Mouse (Mus musculus) heart, embryonic 11.5 days (tissue): ENCODE results near the gene Sertad4. TPM values are rescaled to one million over a fixed set of nuclear protein-coding genes. Genes with fewer than 3 reads are reported as not detected.
A peak's percentile ranks its signal among the peaks of the same experiment; 100 is the strongest.

Source experiments
- ATAC-seq: fragments of 200-750 bp; cut with Nextera tagmentation; replicated peaks from 2 replicates; pipeline ENCODE4 v1.8.0; 2017; ENCODE audit warnings: moderate library complexity; ENCODE audit not compliant: insufficient number of reproducible peaks, low FRiP score, low TSS enrichment
- H3K27ac ChIP-seq: fragments of 300-500 bp; sonication (generic); 2 replicates; pipeline ENCODE4 v1.5.1; 2014; ENCODE audit warnings: mild to moderate bottlenecking, low read depth, low read length
- H3K27me3 ChIP-seq: fragments of 300-500 bp; sonication (generic); 2 replicates; pipeline ENCODE4 v1.6.1; 2014; ENCODE audit warnings: mild to moderate bottlenecking, low read length, mixed read lengths; ENCODE audit not compliant: control insufficient read depth, insufficient read depth
- H3K36me3 ChIP-seq: fragments of 300-500 bp; sonication (generic); 2 replicates; pipeline ENCODE4 v1.6.1; 2014; ENCODE audit warnings: mild to moderate bottlenecking, low read length, moderate library complexity, mixed read lengths; ENCODE audit not compliant: control insufficient read depth, insufficient read depth
- H3K4me1 ChIP-seq: fragments of 300-500 bp; sonication (generic); 2 replicates; pipeline ENCODE4 v1.6.1; 2014; ENCODE audit warnings: low read length; ENCODE audit not compliant: control insufficient read depth, insufficient read depth
- H3K4me2 ChIP-seq: fragments of 300-500 bp; sonication (generic); 2 replicates; pipeline ENCODE4 v1.6.1; 2014; ENCODE audit warnings: mild to moderate bottlenecking, moderate library complexity
- H3K4me3 ChIP-seq: fragments of 300-500 bp; sonication (generic); 2 replicates; pipeline ENCODE4 v1.5.1; 2014; ENCODE audit warnings: low read depth, low read length
- H3K9ac ChIP-seq: fragments of 300-500 bp; sonication (generic); 2 replicates; pipeline ENCODE4 v1.6.1; 2014; ENCODE audit warnings: mild to moderate bottlenecking, low read depth, low read length, moderate library complexity
- H3K9me3 ChIP-seq: fragments of 300-500 bp; sonication (generic); replicated peaks from 2 replicates; pipeline ENCODE4 v1.6.1; 2016; ENCODE audit warnings: low read length; ENCODE audit not compliant: control insufficient read depth
- WGBS: fragments of 180-500 bp; shearing (Covaris S2); extraction: QIAGEN DNeasy Blood & Tissue Kit; methylation state at CpG from one replicate; pipeline ENCODE4 v1.1.7; 2014; ENCODE audit not compliant: insufficient replicate concordance; 5-methylcytosine and 5-hydroxymethylcytosine counted together
- polyA plus RNA-seq: library from polyadenylated mRNA; unstranded; fragments of >200 nt; fragmentation: Nextera tagmentation; extraction: Ambion mirVana; gene quantifications from 2 replicates; pipeline ENCODE4 v1.2.1, GENCODE M21; 2014

Gene Sertad4
- 8.9 and 10.2 TPM in 2 replicates for polyA plus RNA-seq

- peak within 1 kb of the TSS; percentile 86 for H3K9ac ChIP-seq
- H3K4me3 ChIP-seq: peak within 1 kb of the TSS; percentile 79
- H3K4me1 ChIP-seq: peaks cover 15% of the 10 kb centered on the region
- H3K27ac ChIP-seq: peak within 1 kb of the TSS; percentile 82
- WGBS: under 1% methylated on average over 67 of the region's 75 CpGs
- H3K27me3 ChIP-seq: peaks cover 22% of the 10 kb centered on the region
- peak within 1 kb of the TSS; percentile 95 for H3K4me2 ChIP-seq
- no peaks in the 10 kb centered on the region for H3K36me3 ChIP-seq
- H3K9me3 ChIP-seq: no peaks in the 10 kb centered on the region
- 0 out of 2 replicates have a peak, but pooled peaks have one; percentile 46 for ATAC-seq
These were observed at the start of gene Sertad4 for GRCm38 (mm10) chr1:192855474-192856230. TSS of gene Sertad4 (minus strand) at chr1:192855756.

GRCm38 (mm10) chr1:192901516-192901915 is 46.0 kb upstream of the Sertad4 start:
- Histone ChIP-seq H3K4me1 (no peaks in the 10 kb centered on the region), H3K4me3 (no peak overlapping the region), H3K36me3 (no peaks in the 10 kb centered on the region), H3K27me3 (no peaks in the 10 kb centered on the region), H3K9me3 (no peaks in the 10 kb centered on the region), H3K9ac (no peak overlapping the region), H3K4me2 (no peak overlapping the region), H3K27ac (no peak overlapping the region)
- no peak for ATAC-seq
- 59% methylated on average over 2 of the region's 2 CpGs for WGBS

DNA sequence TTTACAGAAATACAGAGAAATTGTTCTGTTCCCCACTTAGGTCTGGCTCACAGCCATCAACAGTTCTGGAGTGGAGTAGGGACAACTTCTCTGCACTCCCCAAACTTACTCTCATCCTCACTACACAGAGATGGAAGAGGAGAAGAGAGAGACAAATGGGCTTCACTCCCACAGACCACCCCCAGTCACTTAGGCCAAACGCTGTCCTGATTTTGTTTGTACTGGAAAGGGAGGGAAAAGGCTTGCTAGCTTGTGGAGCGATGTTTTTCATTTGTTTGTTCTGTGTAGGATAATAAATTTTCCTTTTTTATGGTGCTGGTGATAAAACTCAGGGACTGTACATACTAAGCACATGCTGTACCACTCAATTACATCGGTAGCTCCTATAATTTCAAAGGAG is 45.4 kb upstream of the Sertad4 start:
- no peak overlapping the region for H3K4me2 ChIP-seq
- no peaks in the 10 kb centered on the region for H3K36me3 ChIP-seq
- no peaks in the 10 kb centered on the region for H3K4me1 ChIP-seq
- 64% methylated on average over 3 of the region's 3 CpGs for WGBS
- no peak overlapping the region for H3K27ac ChIP-seq
- no peaks in the 10 kb centered on the region for H3K27me3 ChIP-seq
- no peaks in the 10 kb centered on the region for H3K9me3 ChIP-seq
- ATAC-seq: no peak
- no peak overlapping the region for H3K9ac ChIP-seq
- H3K4me3 ChIP-seq: no peak overlapping the region

- Histone ChIP-seq H3K9me3 (no peaks in the 10 kb centered on the region), H3K9ac (no peak overlapping the region), H3K4me3 (no peak overlapping the region), H3K27ac (no peak overlapping the region), H3K27me3 (no peaks in the 10 kb centered on the region), H3K36me3 (no peaks in the 10 kb centered on the region), H3K4me2 (no peak overlapping the region), H3K4me1 (no peaks in the 10 kb centered on the region)
- WGBS: 65% methylated on average over 2 of the region's 2 CpGs
- no peak for ATAC-seq
These were observed 43.2 kb upstream of the Sertad4 start for GRCm38 (mm10) chr1:192898742-192899141.

- WGBS: 63% methylated on average over 10 of the region's 10 CpGs
- H3K4me2 ChIP-seq: no peak overlapping the region
These were observed 41.7 kb upstream of the Sertad4 start for GRCm38 (mm10) chr1:192897218-192897617.

DNA sequence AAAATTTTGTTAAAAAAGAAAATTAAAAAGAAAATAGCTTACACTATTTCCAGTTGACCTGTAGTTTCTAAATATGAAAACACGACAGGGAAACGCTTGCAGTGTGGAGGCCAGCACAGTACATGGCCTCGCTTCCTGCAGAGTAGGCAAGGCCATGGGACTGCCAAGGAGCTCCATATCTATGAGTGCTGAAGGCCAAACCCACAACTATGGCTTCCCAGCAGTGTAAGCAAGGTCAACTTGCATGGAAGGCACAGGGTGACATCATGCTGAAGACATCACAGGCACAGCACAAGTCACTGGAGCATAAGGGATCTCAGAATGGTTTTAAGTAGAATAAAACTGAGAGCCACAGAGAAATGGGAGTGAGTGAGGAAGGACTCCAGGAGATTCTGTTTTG is 40.5 kb upstream of the Sertad4 start:
- Histone ChIP-seq H3K36me3 (no peaks in the 10 kb centered on the region), H3K4me2 (no peak overlapping the region), H3K27me3 (no peaks in the 10 kb centered on the region), H3K4me1 (no peaks in the 10 kb centered on the region), H3K9me3 (no peaks in the 10 kb centered on the region), H3K27ac (no peak overlapping the region), H3K9ac (no peak overlapping the region), H3K4me3 (no peak overlapping the region)
- no peak for ATAC-seq
- WGBS: 89% methylated on average over 3 of the region's 3 CpGs

More at GRCm38 (mm10) chr1:192897218-192897617, 41.7 kb upstream of the Sertad4 start:
- no peak overlapping the region for H3K4me3 ChIP-seq
- no peaks in the 10 kb centered on the region for H3K36me3 ChIP-seq
- no peak overlapping the region for H3K27ac ChIP-seq
- no peak for ATAC-seq
- no peak overlapping the region for H3K9ac ChIP-seq
- no peaks in the 10 kb centered on the region for H3K4me1 ChIP-seq
- H3K9me3 ChIP-seq: no peaks in the 10 kb centered on the region
- no peaks in the 10 kb centered on the region for H3K27me3 ChIP-seq

DNA sequence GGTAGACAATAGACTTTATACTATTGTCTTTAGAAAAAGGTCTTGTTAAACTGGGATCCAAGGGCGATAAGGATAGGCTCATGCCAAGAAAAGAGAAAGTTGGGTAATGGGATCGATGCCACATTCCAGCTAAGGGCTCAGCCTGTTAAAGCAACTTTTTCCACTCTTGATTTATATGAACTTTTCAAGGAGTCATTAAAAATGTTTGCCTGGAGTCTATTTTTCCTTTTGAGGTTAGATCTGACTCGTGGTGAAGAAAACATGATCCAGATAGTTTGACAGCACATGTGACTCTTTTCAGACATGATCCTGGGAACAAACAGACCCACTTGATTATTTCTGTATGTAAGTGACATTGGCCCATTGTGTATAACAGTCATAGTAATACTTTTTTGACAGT is 35.2 kb upstream of the Sertad4 start:
- ATAC-seq: no peak
- Histone ChIP-seq H3K4me3 (no peak overlapping the region), H3K27me3 (no peaks in the 10 kb centered on the region), H3K36me3 (no peaks in the 10 kb centered on the region), H3K27ac (no peak overlapping the region), H3K9me3 (no peaks in the 10 kb centered on the region), H3K4me2 (no peak overlapping the region), H3K4me1 (no peaks in the 10 kb centered on the region), H3K9ac (no peak overlapping the region)
- 83% methylated on average over 3 of the region's 3 CpGs for WGBS

DNA sequence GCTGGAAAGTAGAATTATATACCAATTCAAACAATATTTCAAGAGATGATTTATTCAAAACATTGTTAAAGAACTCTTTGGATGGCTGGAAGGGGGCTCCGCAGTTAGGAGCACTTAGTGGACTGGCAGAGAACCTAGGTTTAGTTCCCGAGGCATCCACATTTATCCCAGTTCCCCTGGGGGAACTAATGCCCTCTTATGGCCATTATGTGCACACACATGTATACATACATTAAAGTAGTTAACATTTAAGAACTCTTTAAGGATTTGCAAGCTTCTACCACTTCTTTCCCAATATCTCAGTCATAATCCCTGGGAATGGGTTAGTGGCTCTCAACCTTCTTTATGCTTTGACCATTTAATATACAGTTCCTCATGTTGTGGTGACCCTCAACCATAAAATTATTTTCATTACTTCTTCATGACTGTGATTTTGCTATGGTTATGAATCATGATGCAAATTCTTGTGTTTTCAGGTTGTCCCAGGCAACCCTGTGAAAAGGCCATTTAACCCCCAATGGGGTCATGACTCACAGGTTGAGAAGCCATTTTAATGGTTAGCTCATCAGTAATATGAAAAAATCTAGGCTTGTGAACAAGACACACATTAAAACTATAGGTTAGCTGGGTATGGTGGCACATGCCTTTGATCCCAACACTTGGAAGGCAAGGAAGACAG is 27.2 kb upstream of the Sertad4 start:
- Histone ChIP-seq H3K4me1 (no peaks in the 10 kb centered on the region), H3K27me3 (no peaks in the 10 kb centered on the region), H3K9me3 (no peaks in the 10 kb centered on the region), H3K9ac (no peak overlapping the region), H3K36me3 (no peaks in the 10 kb centered on the region), H3K4me3 (no peak overlapping the region), H3K4me2 (no peak overlapping the region), H3K27ac (no peak overlapping the region)
- 62% methylated on average over 2 of the region's 2 CpGs for WGBS
- ATAC-seq: no peak
